Mouse (Mus musculus): ENCODE results near the gene Rprd2. TPM values are rescaled to one million over a fixed set of nuclear protein-coding genes. Genes with fewer than 3 reads are reported as not detected.

The Rprd2 gene
- polyA plus RNA-seq, 1 experiment from 2014 or later, result 25.5 TPM

GRCm38 (mm10) chr3:95856115-95856514, 37.5 kb upstream of the Rprd2 start:
- H3K36me3 ChIP-seq, result peaks cover 22% of the 10 kb centered on the region
- peak overlapping the region; percentile 65; the same call in 1 of the 2 replicates for H3K27ac ChIP-seq (ENCODE audit: poor library complexity, severe bottlenecking)
- H3K4me1 ChIP-seq (replicated peaks), result peaks cover 2% of the 10 kb centered on the region; the same call in 1 of the 2 replicates
- peak overlapping the region; percentile 93 for H3K4me2 ChIP-seq
- peak overlapping the region; percentile 96 for H3K4me3 ChIP-seq
- no peak for ATAC-seq (ENCODE audit: insufficient number of reproducible peaks, low FRiP score)
- peak overlapping the region; percentile 95 for H3K9ac ChIP-seq
- no peaks in the 10 kb centered on the region for H3K9me3 ChIP-seq (replicated peaks)
- H3K27me3 ChIP-seq (replicated peaks), result no peaks in the 10 kb centered on the region
- 21% methylated on average over 7 of the region's 7 CpGs for WGBS

DNA sequence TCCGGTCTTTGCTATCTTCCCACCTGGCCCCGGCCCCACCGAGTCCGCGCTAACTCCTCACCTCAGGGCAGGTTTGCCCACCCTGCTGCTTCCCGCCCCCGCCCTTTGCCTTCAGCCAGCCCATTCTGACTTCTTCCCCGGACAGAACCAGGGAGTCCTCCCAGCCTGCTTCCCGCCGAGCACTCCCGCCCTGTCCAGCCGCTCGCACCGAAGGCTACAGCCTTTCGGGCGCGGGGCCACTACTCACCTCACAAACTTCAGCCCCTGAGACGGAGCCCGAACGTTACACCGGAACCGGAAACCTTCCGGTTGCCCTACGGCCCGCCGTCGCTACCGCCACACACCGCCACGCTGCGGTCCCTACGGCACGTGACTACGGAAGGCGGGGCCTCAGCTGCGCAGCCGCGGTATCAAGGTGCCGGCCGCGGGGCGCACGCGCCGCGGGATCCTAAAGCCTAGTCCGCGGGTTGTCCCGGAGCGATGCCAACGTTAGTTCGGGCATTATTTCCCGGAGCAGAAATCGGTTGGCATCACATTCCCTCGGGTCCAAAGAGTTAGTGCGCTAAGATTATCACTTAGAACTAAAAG, 36.9 kb upstream of the Rprd2 start, which contains the start of gene Prpf3:
Gene Prpf3, minus strand, starts transcription at position 384 of the 588 bp plus-strand sequence.
- Histone ChIP-seq H3K4me2 (peak within 1 kb of the TSS; percentile 93), H3K36me3 (peaks cover 25% of the 10 kb centered on the region), H3K27me3 (replicated peaks) (no peaks in the 10 kb centered on the region), H3K9ac (peak within 1 kb of the TSS; percentile 95), H3K27ac (ENCODE audit: poor library complexity, severe bottlenecking) (peak within 1 kb of the TSS; percentile 78), H3K9me3 (replicated peaks) (no peaks in the 10 kb centered on the region), H3K4me3 (peak within 1 kb of the TSS; percentile 96), H3K4me1 (replicated peaks) (peaks cover 6% of the 10 kb centered on the region)
- WGBS, result under 1% methylated on average over 56 of the region's 56 CpGs
- peak; percentile 98 for ATAC-seq (ENCODE audit: insufficient number of reproducible peaks, low FRiP score)

DNA sequence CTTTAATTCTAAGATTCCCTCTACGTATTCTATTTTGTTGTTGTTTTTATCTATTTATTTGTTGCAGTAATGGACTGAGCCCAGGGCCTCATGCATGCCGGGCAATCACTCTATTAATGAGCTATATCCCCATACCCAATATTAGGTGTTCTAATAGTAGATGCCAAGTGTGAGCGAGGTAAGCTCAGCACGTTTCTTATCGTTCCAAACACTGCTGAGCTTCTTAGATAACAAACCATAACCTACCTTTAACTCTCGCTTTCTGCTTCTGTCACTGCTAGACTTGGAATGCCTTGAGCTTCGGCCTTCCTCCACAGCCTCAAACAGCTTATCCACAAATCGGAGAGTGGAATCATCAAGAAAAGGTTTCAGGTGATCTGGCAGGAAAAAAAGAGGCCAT, 32.7 kb upstream of the Rprd2 start:
- no peaks in the 10 kb centered on the region for H3K9me3 ChIP-seq (replicated peaks)
- H3K36me3 ChIP-seq, result peaks cover 66% of the 10 kb centered on the region
- WGBS, result 86% methylated on average over 8 of the region's 8 CpGs
- H3K27me3 ChIP-seq (replicated peaks), result no peaks in the 10 kb centered on the region
- no peak overlapping the region for H3K27ac ChIP-seq (ENCODE audit: poor library complexity, severe bottlenecking)
- no peak for ATAC-seq (ENCODE audit: insufficient number of reproducible peaks, low FRiP score)
- H3K4me3 ChIP-seq, result no peak overlapping the region
- no peak overlapping the region for H3K4me2 ChIP-seq
- peaks cover 10% of the 10 kb centered on the region for H3K4me1 ChIP-seq (replicated peaks)
- H3K9ac ChIP-seq, result no peak overlapping the region

GRCm38 (mm10) chr3:95850611-95851010, 31.9 kb upstream of the Rprd2 start:
- H3K9ac ChIP-seq, result no peak overlapping the region
- H3K4me3 ChIP-seq, result no peak overlapping the region
- peak overlapping the region; percentile 51 for H3K27ac ChIP-seq (ENCODE audit: poor library complexity, severe bottlenecking)
- H3K27me3 ChIP-seq (replicated peaks), result no peaks in the 10 kb centered on the region
- H3K36me3 ChIP-seq, result peaks cover 73% of the 10 kb centered on the region
- no peak overlapping the region for H3K4me2 ChIP-seq
- peaks cover 10% of the 10 kb centered on the region for H3K4me1 ChIP-seq (replicated peaks)
- 37% methylated on average over 4 of the region's 4 CpGs for WGBS
- no peaks in the 10 kb centered on the region for H3K9me3 ChIP-seq (replicated peaks)
- no peak for ATAC-seq (ENCODE audit: insufficient number of reproducible peaks, low FRiP score)

- ATAC-seq (ENCODE audit: insufficient number of reproducible peaks, low FRiP score), result no peak
- Histone ChIP-seq H3K9ac (no peak overlapping the region), H3K27ac (ENCODE audit: poor library complexity, severe bottlenecking) (no peak overlapping the region), H3K27me3 (replicated peaks) (no peaks in the 10 kb centered on the region), H3K4me2 (no peak overlapping the region), H3K4me3 (no peak overlapping the region), H3K36me3 (peaks cover 79% of the 10 kb centered on the region), H3K9me3 (replicated peaks) (no peaks in the 10 kb centered on the region), H3K4me1 (replicated peaks) (no peaks in the 10 kb centered on the region)
- WGBS, result 88% methylated on average over 3 of the region's 3 CpGs
Measured at GRCm38 (mm10) chr3:95842503-95843214, 24.0 kb upstream of the Rprd2 start.

- WGBS, result 86% methylated on average over 2 of the region's 2 CpGs
- H3K9ac ChIP-seq, result no peak overlapping the region
- no peak for ATAC-seq (ENCODE audit: insufficient number of reproducible peaks, low FRiP score)
- no peak overlapping the region for H3K27ac ChIP-seq (ENCODE audit: poor library complexity, severe bottlenecking)
- no peaks in the 10 kb centered on the region for H3K4me1 ChIP-seq (replicated peaks)
- H3K4me3 ChIP-seq, result no peak overlapping the region
- H3K27me3 ChIP-seq (replicated peaks), result no peaks in the 10 kb centered on the region
- H3K9me3 ChIP-seq (replicated peaks), result no peaks in the 10 kb centered on the region
- no peak overlapping the region for H3K4me2 ChIP-seq
- H3K36me3 ChIP-seq, result peaks cover 77% of the 10 kb centered on the region
Measured at GRCm38 (mm10) chr3:95839250-95839649, 20.6 kb upstream of the Rprd2 start.

GRCm38 (mm10) chr3:95829053-95829452, 10.4 kb upstream of the Rprd2 start:
- ATAC-seq (ENCODE audit: insufficient number of reproducible peaks, low FRiP score), result no peak
- no peak overlapping the region for H3K4me3 ChIP-seq
- no peak overlapping the region for H3K9ac ChIP-seq
- no peaks in the 10 kb centered on the region for H3K9me3 ChIP-seq (replicated peaks)
- 0 out of 2 replicates have a peak, but pooled peaks cover 6% of the 10 kb centered on the region for H3K4me1 ChIP-seq (replicated peaks)
- peaks cover 59% of the 10 kb centered on the region for H3K36me3 ChIP-seq
- H3K4me2 ChIP-seq, result no peak overlapping the region
- no peak overlapping the region for H3K27ac ChIP-seq (ENCODE audit: poor library complexity, severe bottlenecking)
- 98% methylated on average over 4 of the region's 4 CpGs for WGBS
- H3K27me3 ChIP-seq (replicated peaks), result no peaks in the 10 kb centered on the region

- peaks cover 35% of the 10 kb centered on the region for H3K36me3 ChIP-seq
- H3K27me3 ChIP-seq (replicated peaks), result no peaks in the 10 kb centered on the region
- H3K4me1 ChIP-seq (replicated peaks), result 0 out of 2 replicates have a peak, but pooled peaks cover 6% of the 10 kb centered on the region
- no peak overlapping the region for H3K4me3 ChIP-seq
- no peak overlapping the region for H3K9ac ChIP-seq
- H3K27ac ChIP-seq (ENCODE audit: poor library complexity, severe bottlenecking), result no peak overlapping the region
- H3K4me2 ChIP-seq, result no peak overlapping the region
- 88% methylated on average over 2 of the region's 2 CpGs for WGBS
- no peaks in the 10 kb centered on the region for H3K9me3 ChIP-seq (replicated peaks)
- no peak for ATAC-seq (ENCODE audit: insufficient number of reproducible peaks, low FRiP score)
Measured at GRCm38 (mm10) chr3:95826275-95826674, 7.6 kb upstream of the Rprd2 start.

GRCm38 (mm10) chr3:95820046-95821010, 1.7 kb upstream of the Rprd2 start:
- H3K4me1 ChIP-seq (replicated peaks), result peaks cover 21% of the 10 kb centered on the region
- peak overlapping the region; percentile 98 for H3K27ac ChIP-seq (ENCODE audit: poor library complexity, severe bottlenecking)
- H3K9ac ChIP-seq, result peak overlapping the region; percentile 82
- 0 out of 2 replicates have a peak, but pooled peaks cover 5% of the 10 kb centered on the region for H3K36me3 ChIP-seq
- H3K4me3 ChIP-seq, result peak overlapping the region; percentile 57
- peak overlapping the region; percentile 66 for H3K4me2 ChIP-seq
- ATAC-seq (ENCODE audit: insufficient number of reproducible peaks, low FRiP score), result no peak
- H3K9me3 ChIP-seq (replicated peaks), result no peaks in the 10 kb centered on the region
- H3K27me3 ChIP-seq (replicated peaks), result no peaks in the 10 kb centered on the region
- 37% methylated on average over 10 of the region's 10 CpGs for WGBS

GRCm38 (mm10) chr3:95819351-95819985, 805 bp upstream of the Rprd2 start:
- H3K36me3 ChIP-seq, result 0 out of 2 replicates have a peak, but pooled peaks cover 5% of the 10 kb centered on the region
- H3K27me3 ChIP-seq (replicated peaks), result no peaks in the 10 kb centered on the region
- H3K4me3 ChIP-seq, result peak overlapping the region; percentile 57
- H3K27ac ChIP-seq (ENCODE audit: poor library complexity, severe bottlenecking), result peak overlapping the region; percentile 98
- under 1% methylated on average over 49 of the region's 49 CpGs for WGBS
- peaks cover 15% of the 10 kb centered on the region for H3K4me1 ChIP-seq (replicated peaks)
- H3K9me3 ChIP-seq (replicated peaks), result no peaks in the 10 kb centered on the region
- ATAC-seq (ENCODE audit: insufficient number of reproducible peaks, low FRiP score), result peak; percentile 97
- peak overlapping the region; percentile 66 for H3K4me2 ChIP-seq
- H3K9ac ChIP-seq, result peak overlapping the region; percentile 82

Measured in heart, embryonic 12.5 days (tissue).